Mouse (Mus musculus) kidney, postnatal 25 days (tissue): Measurements from ENCODE around the gene Amfr.

ENCODE experiments used
- DNase-seq, 2 experiments: peaks; one replicate each; pipeline ENCODE4 v3.0.0; 2021; ENCODE audit warnings: mixed read lengths in 2 of 2

Gene Amfr

GRCm38 (mm10) chr8:93980141-93980540 is 32.5 kb downstream of the Amfr start:
- peak; percentile 28 to 59 for DNase-seq

- peak in 1 of 2 experiments; percentile 15 for DNase-seq
Measured at GRCm38 (mm10) chr8:93976446-93977211, 36.0 kb downstream of the Amfr start.

GRCm38 (mm10) chr8:93975358-93975757 is 37.3 kb downstream of the Amfr start:
- peak in 1 of 2 experiments; percentile 36 for DNase-seq

GRCm38 (mm10) chr8:93974602-93975186 is 37.9 kb downstream of the Amfr start:
- peak; percentile 32 to 40 for DNase-seq

- DNase-seq, result peak in 1 of 2 experiments; percentile 25
Measured at GRCm38 (mm10) chr8:93973831-93974375, 38.7 kb downstream of the Amfr start.

GRCm38 (mm10) chr8:93972971-93973734 is 39.5 kb downstream of the Amfr start:
- peak in 1 of 2 experiments; percentile 31 for DNase-seq

GRCm38 (mm10) chr8:93972211-93972610 is 40.4 kb downstream of the Amfr start:
- DNase-seq, result peak in 1 of 2 experiments; percentile 20

GRCm38 (mm10) chr8:93971451-93971850 is 41.2 kb downstream of the Amfr start:
- DNase-seq, result peak in 1 of 2 experiments; percentile 13

GRCm38 (mm10) chr8:93969626-93970340 is 42.9 kb downstream of the Amfr start:
- DNase-seq, result peak in 1 of 2 experiments; percentile 35

- DNase-seq, result peak in 1 of 2 experiments; percentile 36
Measured at GRCm38 (mm10) chr8:93968293-93968692, 44.3 kb downstream of the Amfr start.

GRCm38 (mm10) chr8:93960909-93961308 is 51.7 kb downstream of the Amfr start:
- no peak for DNase-seq

- peak; percentile 5 to 50 for DNase-seq
Measured at GRCm38 (mm10) chr8:93958402-93958801, 54.2 kb downstream of the Amfr start.

- DNase-seq, result no peak
Measured at GRCm38 (mm10) chr8:93952511-93952910, 60.1 kb downstream of the Amfr start.

- DNase-seq, result no peak
Measured at GRCm38 (mm10) chr8:93950133-93950532, 62.5 kb downstream of the Amfr start.

GRCm38 (mm10) chr8:93946397-93946796 is 66.2 kb downstream of the Amfr start:
- DNase-seq, result no peak

- no peak for DNase-seq
Measured at GRCm38 (mm10) chr8:93945781-93946180, 66.9 kb downstream of the Amfr start.

- DNase-seq, result no peak
Measured at GRCm38 (mm10) chr8:93941636-93942054, 71.0 kb downstream of the Amfr start.

GRCm38 (mm10) chr8:93940542-93941423 is 71.9 kb downstream of the Amfr start:
- no peak for DNase-seq

- no peak for DNase-seq
Measured at GRCm38 (mm10) chr8:93938193-93938592, 74.4 kb downstream of the Amfr start.

- DNase-seq, result no peak
Measured at GRCm38 (mm10) chr8:93933288-93933687, 79.4 kb downstream of the Amfr start.

- peak; percentile 73 to 75 for DNase-seq
Measured at GRCm38 (mm10) chr8:93932873-93933272, 79.8 kb downstream of the Amfr start.
